Mouse (Mus musculus) erythroblast, embryonic 14.5 days (primary cell): ENCODE data around the gene Astn2.

Source experiments
- GATA1 ChIP-seq: IDR thresholded peaks from 2 replicates; pipeline ENCODE4 v1.6.1; 2012; ENCODE audit warnings: low read length, inconsistent platforms, mixed read lengths
- TAL1 ChIP-seq: IDR thresholded peaks from 3 replicates; pipeline ENCODE4 v1.6.1; 2012; ENCODE audit warnings: low read length, inconsistent platforms, mixed read lengths

GRCm38 (mm10) chr4:65886862-65887261, 517.5 kb downstream of the Astn2 start:
- TF ChIP-seq GATA1 (no peak), TAL1 (no peak)
